Mouse (Mus musculus): ENCODE results near the gene Ppp1r1c.

GRCm38 (mm10) chr2:79698166-79698565 is 9.4 kb upstream of the Ppp1r1c start:
- TF ChIP-seq CTCF (IDR thresholded peaks at IDR 0.05; ENCODE audit: low read depth) (no peak), EP300 (IDR thresholded peaks at IDR 0.05; ENCODE audit: low read depth) (no peak)
